Mouse (Mus musculus) heart, postnatal 0 days (tissue): ENCODE measurements around the gene Rgs8.

Source experiments
- CTCF ChIP-seq: IDR thresholded peaks from 2 replicates; pipeline ENCODE4 v1.5.1; 2016; ENCODE audit warnings: antibody characterized with exemption, control low read depth, low read depth
- EP300 ChIP-seq: IDR thresholded peaks from 2 replicates; pipeline ENCODE4 v1.6.1; 2016; ENCODE audit warnings: antibody characterized with exemption, low read depth

GRCm38 (mm10) chr1:153704996-153705395 lies 52.2 kb downstream of the Rgs8 start:
- TF ChIP-seq CTCF (no peak), EP300 (no peak)
